ENCODE assay signal across 9 mouse cellular contexts in genomic region chr19:61057581-61057980, GRCm38 (mm10).
A peak's percentile ranks its signal among the peaks of the same experiment; 100 is the strongest.
DNase-seq lines count a peak whose midpoint lies in the region; ATAC-seq and TF ChIP-seq lines count a peak whose summit lies in the region.
"Had no signal": no experiment of that assay in that cellular context is flagged by ENCODE, and none has a peak within 500 bp of the region (broad histone marks: within the 10 kb centered on the region; RNA-seq: fewer than 3 reads in every experiment).

No protein-coding gene starts in this region.

- peak; percentile 71 for ATAC-seq in intestine, embryonic 15.5 days
- ATAC-seq in liver, postnatal 0 days: peak; percentile 54
- no peak for ATAC-seq in cerebellum, adult (ENCODE audit: insufficient number of reproducible peaks, low FRiP score, low TSS enrichment)
- no peak for ATAC-seq in CD4-positive, CD25-positive, alpha-beta regulatory T cell, adult 4 months
- ATAC-seq: midbrain, embryonic 15.5 days had no signal

- no peaks in the 10 kb centered on the region for H3K27me3 ChIP-seq in intestine, embryonic 15.5 days (replicated peaks)
- no peaks in the 10 kb centered on the region for H3K27me3 ChIP-seq in liver, postnatal 0 days (ENCODE audit: insufficient read depth, low read length)
- H3K27me3 ChIP-seq: midbrain, embryonic 15.5 days had no signal

- no peak overlapping the region for H3K27ac ChIP-seq in intestine, embryonic 15.5 days
- H3K27ac ChIP-seq in liver, postnatal 0 days (ENCODE audit: low read depth): peak overlapping the region; percentile 12; the same call in 1 of the 2 replicates
- H3K27ac ChIP-seq: midbrain, embryonic 15.5 days had no signal

- no peak for TF ChIP-seq CTCF in liver, postnatal 0 days (IDR thresholded peaks at IDR 0.05; ENCODE audit: low read depth)

- WGBS in intestine, embryonic 15.5 days: 6% methylated on average over 3 of the region's 3 CpGs
- WGBS in liver, postnatal 0 days (ENCODE audit: insufficient replicate concordance): 53% methylated on average over 3 of the region's 3 CpGs

- H3K4me2 ChIP-seq in intestine, embryonic 15.5 days (replicated peaks): no peak overlapping the region
- no peak overlapping the region for H3K4me2 ChIP-seq in liver, postnatal 0 days (ENCODE audit: low read depth, low read length)
- H3K4me2 ChIP-seq: midbrain, embryonic 15.5 days had no signal

- H3K4me1 ChIP-seq in intestine, embryonic 15.5 days (replicated peaks): peaks cover 4% of the 10 kb centered on the region; the same call in 1 of the 2 replicates
- peaks cover 6% of the 10 kb centered on the region; the same call in 1 of the 2 replicates for H3K4me1 ChIP-seq in liver, postnatal 0 days (ENCODE audit: insufficient read depth)
- H3K4me1 ChIP-seq: midbrain, embryonic 15.5 days had no signal

- TF ChIP-seq EP300 in liver, postnatal 0 days (IDR thresholded peaks at IDR 0.05; ENCODE audit: low read depth): no peak

- no peak overlapping the region for H3K4me3 ChIP-seq in intestine, embryonic 15.5 days (replicated peaks)
- H3K4me3 ChIP-seq in liver, postnatal 0 days (ENCODE audit: low read depth, low read length): no peak overlapping the region
- H3K4me3 ChIP-seq: midbrain, embryonic 15.5 days had no signal

- DNase-seq in ovary, adult 18-20 months (ENCODE audit: low spot score): peak; percentile 17
- DNase-seq in ovary, postnatal 36 days (ENCODE audit: low spot score): no peak
- peak; percentile 22 for DNase-seq in liver, postnatal 0 days
- DNase-seq in testis, postnatal 14 days (ENCODE audit: low spot score): peak; percentile 36
- no peak for DNase-seq in urinary bladder, postnatal 36 days (ENCODE audit: low spot score in 2 of 2)

- H3K9ac ChIP-seq in intestine, embryonic 15.5 days: no peak overlapping the region
- no peak overlapping the region for H3K9ac ChIP-seq in liver, postnatal 0 days (replicated peaks)
- H3K9ac ChIP-seq: midbrain, embryonic 15.5 days had no signal

- no peaks in the 10 kb centered on the region for H3K9me3 ChIP-seq in intestine, embryonic 15.5 days
- no peaks in the 10 kb centered on the region for H3K9me3 ChIP-seq in liver, postnatal 0 days (ENCODE audit: low read length)
- H3K9me3 ChIP-seq: midbrain, embryonic 15.5 days had no signal

- no peaks in the 10 kb centered on the region for H3K36me3 ChIP-seq in intestine, embryonic 15.5 days
- H3K36me3 ChIP-seq in liver, postnatal 0 days (replicated peaks; ENCODE audit: insufficient read depth, low read length): no peaks in the 10 kb centered on the region
- H3K36me3 ChIP-seq: midbrain, embryonic 15.5 days had no signal

Comparison
In these comparisons a context has a peak if more than half of its experiments do, and no peak if none do; other contexts are left out.
1. DNase-seq: peak in ovary, adult 18-20 months (single experiment), liver, postnatal 0 days (single experiment) and testis, postnatal 14 days (single experiment); none in ovary, postnatal 36 days (single experiment) and urinary bladder, postnatal 36 days (0 of 2).
2. ATAC-seq: peak in intestine, embryonic 15.5 days (single experiment) and liver, postnatal 0 days (single experiment); none in cerebellum, adult (single experiment) and CD4-positive, CD25-positive, alpha-beta regulatory T cell, adult 4 months (single experiment).